Mouse (Mus musculus) limb, embryonic 11.5 days (tissue): ENCODE data around the gene Stk38. TPM values are rescaled to one million over a fixed set of nuclear protein-coding genes. Genes with fewer than 3 reads are reported as not detected.

Experiments
- ATAC-seq: fragments of 200-750 bp; cut with Nextera tagmentation; 2 replicates; pipeline ENCODE4 v1.8.0; 2017; ENCODE audit warnings: low read depth; ENCODE audit not compliant: insufficient number of reproducible peaks, low FRiP score, low TSS enrichment
- DNase-seq: peaks from one replicate; pipeline ENCODE4 v3.0.0-alpha.2; 2015; ENCODE audit warnings: low spot score
- H3K27ac ChIP-seq: fragments of 300-500 bp; sonication (generic); replicated peaks from 2 replicates; pipeline ENCODE4 v1.5.1; 2014; ENCODE audit warnings: low read depth, mild to moderate bottlenecking, low read length
- H3K27me3 ChIP-seq: fragments of 300-500 bp; sonication (generic); 2 replicates; pipeline ENCODE4 v1.6.1; 2014; ENCODE audit warnings: mild to moderate bottlenecking, low read length, mixed read lengths; ENCODE audit not compliant: control insufficient read depth, insufficient read depth
- H3K36me3 ChIP-seq: fragments of 300-500 bp; sonication (generic); 2 replicates; pipeline ENCODE4 v1.6.1; 2014; ENCODE audit warnings: mild to moderate bottlenecking, low read length, moderate library complexity, mixed read lengths; ENCODE audit not compliant: control insufficient read depth, insufficient read depth
- H3K4me1 ChIP-seq: fragments of 300-500 bp; sonication (generic); 2 replicates; pipeline ENCODE4 v1.6.1; 2014; ENCODE audit warnings: low read length, mixed read lengths; ENCODE audit not compliant: control insufficient read depth, insufficient read depth
- H3K4me2 ChIP-seq: fragments of 300-500 bp; sonication (generic); 2 replicates; pipeline ENCODE4 v1.6.1; 2014; ENCODE audit warnings: low read depth, mild to moderate bottlenecking, moderate library complexity; ENCODE audit not compliant: severe bottlenecking
- H3K4me3 ChIP-seq: fragments of 300-500 bp; sonication (generic); 2 replicates; pipeline ENCODE4 v1.5.1; 2014; ENCODE audit warnings: low read depth, low read length
- H3K9ac ChIP-seq: fragments of 300-500 bp; sonication (generic); 2 replicates; pipeline ENCODE4 v1.6.1; 2014; ENCODE audit warnings: mild to moderate bottlenecking, low read length
- H3K9me3 ChIP-seq: fragments of 300-500 bp; sonication (generic); 2 replicates; pipeline ENCODE4 v1.6.1; 2016; ENCODE audit warnings: low read length; ENCODE audit not compliant: control insufficient read depth
- WGBS: fragments of 180-500 bp; shearing (Covaris S2); extraction: QIAGEN DNeasy Blood & Tissue Kit; methylation state at CpG from one replicate; pipeline ENCODE4 v1.1.7; 2014; 5-methylcytosine and 5-hydroxymethylcytosine counted together
- polyA plus RNA-seq: library from polyadenylated mRNA; unstranded; fragments of >200 nt; fragmentation: Nextera tagmentation; extraction: Ambion mirVana; gene quantifications from 2 replicates; pipeline ENCODE4 v1.2.1, GENCODE M21; 2014

Gene Stk38
- polyA plus RNA-seq, 1 experiment from 2014 or later = 125 TPM

GRCm38 (mm10) chr17:29014235-29014634, 6.4 kb upstream of the Stk38 start:
- H3K36me3 ChIP-seq = no peaks in the 10 kb centered on the region
- H3K27me3 ChIP-seq = no peaks in the 10 kb centered on the region
- H3K27ac ChIP-seq = no peak overlapping the region
- DNase-seq = no peak
- no peak overlapping the region for H3K4me2 ChIP-seq
- ATAC-seq = no peak
- H3K4me1 ChIP-seq = no peaks in the 10 kb centered on the region
- H3K4me3 ChIP-seq = no peak overlapping the region
- no peak overlapping the region for H3K9ac ChIP-seq
- no peaks in the 10 kb centered on the region for H3K9me3 ChIP-seq

- no peak for ATAC-seq
- no peak for DNase-seq
- no peak overlapping the region for H3K4me3 ChIP-seq
- no peak overlapping the region for H3K9ac ChIP-seq
- H3K4me2 ChIP-seq = no peak overlapping the region
- H3K36me3 ChIP-seq = no peaks in the 10 kb centered on the region
- H3K9me3 ChIP-seq = no peaks in the 10 kb centered on the region
- H3K4me1 ChIP-seq = peaks cover 3% of the 10 kb centered on the region; the same call in 1 of the 2 replicates
- no peaks in the 10 kb centered on the region for H3K27me3 ChIP-seq
- H3K27ac ChIP-seq = no peak overlapping the region
- WGBS = 88% methylated on average over 4 of the region's 4 CpGs
These were observed 1.4 kb upstream of the Stk38 start for GRCm38 (mm10) chr17:29009181-29009580.

GRCm38 (mm10) chr17:29008326-29008650, 493 bp upstream of the Stk38 start:
- no peaks in the 10 kb centered on the region for H3K9me3 ChIP-seq
- peaks cover 3% of the 10 kb centered on the region; the same call in 1 of the 2 replicates for H3K4me1 ChIP-seq
- H3K9ac ChIP-seq = peak overlapping the region; percentile 96
- H3K27ac ChIP-seq = peak overlapping the region; percentile 78
- H3K36me3 ChIP-seq = no peaks in the 10 kb centered on the region
- WGBS = 17% methylated on average over 8 of the region's 8 CpGs
- no peaks in the 10 kb centered on the region for H3K27me3 ChIP-seq
- ATAC-seq (no peak), DNase-seq (no peak)
- H3K4me3 ChIP-seq = peak overlapping the region; percentile 92
- peak overlapping the region; percentile 50 for H3K4me2 ChIP-seq

- peaks cover 3% of the 10 kb centered on the region; the same call in 1 of the 2 replicates for H3K4me1 ChIP-seq
- peak overlapping the region; percentile 78 for H3K27ac ChIP-seq
- peak overlapping the region; percentile 78 for H3K4me2 ChIP-seq
- H3K36me3 ChIP-seq = no peaks in the 10 kb centered on the region
- peak overlapping the region; percentile 96 for H3K9ac ChIP-seq
- H3K27me3 ChIP-seq = no peaks in the 10 kb centered on the region
- DNase-seq (no peak), ATAC-seq (no peak)
- H3K4me3 ChIP-seq = peak overlapping the region; percentile 92
- H3K9me3 ChIP-seq = no peaks in the 10 kb centered on the region
- WGBS = under 1% methylated on average over 19 of the region's 19 CpGs
These were observed 553 bp downstream of the Stk38 start for GRCm38 (mm10) chr17:29007243-29007640.

- no peak overlapping the region for H3K27ac ChIP-seq
These were observed 983 bp downstream of the Stk38 start for GRCm38 (mm10) chr17:29006812-29007211.

GRCm38 (mm10) chr17:29005002-29005401, 2.8 kb downstream of the Stk38 start:
- peaks cover 3% of the 10 kb centered on the region; the same call in 1 of the 2 replicates for H3K4me1 ChIP-seq
- 90% methylated on average over 3 of the region's 3 CpGs for WGBS
- DNase-seq (no peak), ATAC-seq (no peak)
- no peak overlapping the region for H3K4me2 ChIP-seq
- peaks cover 6% of the 10 kb centered on the region for H3K36me3 ChIP-seq
- H3K9ac ChIP-seq = no peak overlapping the region
- H3K9me3 ChIP-seq = no peaks in the 10 kb centered on the region
- no peaks in the 10 kb centered on the region for H3K27me3 ChIP-seq
- H3K4me3 ChIP-seq = no peak overlapping the region
- no peak overlapping the region for H3K27ac ChIP-seq

More at GRCm38 (mm10) chr17:29006812-29007211, 983 bp downstream of the Stk38 start:
- Histone ChIP-seq H3K4me1 (peaks cover 3% of the 10 kb centered on the region; the same call in 1 of the 2 replicates), H3K9ac (peak overlapping the region; percentile 96), H3K4me3 (peak overlapping the region; percentile 92), H3K36me3 (no peaks in the 10 kb centered on the region), H3K27me3 (no peaks in the 10 kb centered on the region), H3K4me2 (peak overlapping the region; percentile 78), H3K9me3 (no peaks in the 10 kb centered on the region)
- 13% methylated on average over 7 of the region's 7 CpGs for WGBS
- DNase-seq (no peak), ATAC-seq (no peak)

GRCm38 (mm10) chr17:29003740-29004139, 4.1 kb downstream of the Stk38 start:
- ATAC-seq = no peak
- peaks cover 14% of the 10 kb centered on the region for H3K36me3 ChIP-seq
- 74% methylated on average over 1 of the region's 1 CpGs for WGBS
- H3K4me1 ChIP-seq = peaks cover 3% of the 10 kb centered on the region; the same call in 1 of the 2 replicates
- no peak for DNase-seq
- no peaks in the 10 kb centered on the region for H3K9me3 ChIP-seq
- H3K27ac ChIP-seq = no peak overlapping the region
- no peak overlapping the region for H3K4me3 ChIP-seq
- H3K4me2 ChIP-seq = no peak overlapping the region
- H3K27me3 ChIP-seq = no peaks in the 10 kb centered on the region
- no peak overlapping the region for H3K9ac ChIP-seq

- WGBS = 91% methylated on average over 6 of the region's 6 CpGs
- Histone ChIP-seq H3K27ac (no peak overlapping the region), H3K9me3 (no peaks in the 10 kb centered on the region), H3K4me1 (no peaks in the 10 kb centered on the region), H3K4me2 (no peak overlapping the region), H3K4me3 (no peak overlapping the region), H3K36me3 (peaks cover 14% of the 10 kb centered on the region), H3K27me3 (no peaks in the 10 kb centered on the region), H3K9ac (no peak overlapping the region)
- ATAC-seq = no peak
- DNase-seq = no peak
These were observed 7.3 kb downstream of the Stk38 start for GRCm38 (mm10) chr17:29000465-29000864.

GRCm38 (mm10) chr17:28994615-28995014, 13.2 kb downstream of the Stk38 start:
- no peaks in the 10 kb centered on the region for H3K27me3 ChIP-seq
- no peak for DNase-seq
- no peak overlapping the region for H3K4me2 ChIP-seq
- H3K9me3 ChIP-seq = no peaks in the 10 kb centered on the region
- peaks cover 16% of the 10 kb centered on the region for H3K36me3 ChIP-seq
- no peak for ATAC-seq
- no peak overlapping the region for H3K27ac ChIP-seq
- 90% methylated on average over 4 of the region's 4 CpGs for WGBS
- no peak overlapping the region for H3K4me3 ChIP-seq
- H3K9ac ChIP-seq = no peak overlapping the region
- H3K4me1 ChIP-seq = no peaks in the 10 kb centered on the region
